Mouse (Mus musculus): ENCODE results near the gene BC005537. TPM values are rescaled to one million over a fixed set of nuclear protein-coding genes. Genes with fewer than 3 reads are reported as not detected.

Gene BC005537
- polyA plus RNA-seq, 2 experiments from 2014 or later, result 24.0 to 51.6 TPM

DNA sequence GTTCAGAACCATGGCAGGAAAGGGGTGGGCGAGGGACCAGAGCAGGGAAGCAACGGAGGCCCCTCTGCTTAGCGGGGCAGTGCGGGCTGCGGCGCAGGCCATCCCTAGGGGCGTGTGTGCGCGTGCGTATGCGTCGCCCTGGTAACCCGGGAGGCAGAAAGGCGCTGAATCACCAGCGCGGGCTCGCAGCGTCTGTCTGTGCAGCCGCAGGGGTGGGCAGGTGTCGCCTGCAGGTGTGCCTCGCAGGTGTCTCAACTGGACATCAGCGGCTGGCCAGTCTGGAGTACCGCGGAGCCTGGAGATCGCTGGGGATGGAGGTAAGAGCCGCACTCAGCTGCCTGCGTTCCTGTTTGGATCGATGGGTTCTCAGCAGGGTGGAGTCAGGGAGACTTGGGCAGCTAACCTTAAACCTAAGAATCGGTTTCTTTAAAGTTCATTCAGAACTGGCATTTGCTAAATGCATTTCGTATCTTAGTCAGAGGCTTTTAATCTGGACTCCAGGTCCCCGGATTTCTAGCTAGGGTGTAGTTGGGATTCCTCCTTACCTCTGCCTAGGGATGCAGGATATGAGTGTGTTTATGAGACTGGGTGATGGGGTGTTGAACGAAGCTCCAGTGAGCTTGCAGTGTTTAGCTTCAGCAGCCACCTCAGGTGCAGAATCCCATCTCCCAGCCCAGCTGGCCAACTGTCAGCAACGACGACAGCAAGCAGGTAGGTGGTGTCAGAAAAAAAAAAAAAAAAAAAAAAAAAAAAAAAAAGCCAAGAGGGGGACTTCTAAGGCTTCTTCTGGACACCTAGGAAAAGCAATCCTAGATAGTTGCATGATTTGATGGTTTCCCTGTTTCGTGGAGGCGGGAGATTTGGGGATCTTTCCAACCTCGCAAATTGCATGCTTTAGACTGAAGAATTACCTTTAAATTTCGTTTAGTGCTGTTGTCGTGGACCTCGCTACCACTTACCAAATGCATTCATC, 43.8 kb downstream of the BC005537 start, which contains the start of gene D130043K22Rik:
Gene D130043K22Rik, plus strand, starts transcription at position 153 of the 973 bp plus-strand sequence.
- ATAC-seq, result no peak

DNA sequence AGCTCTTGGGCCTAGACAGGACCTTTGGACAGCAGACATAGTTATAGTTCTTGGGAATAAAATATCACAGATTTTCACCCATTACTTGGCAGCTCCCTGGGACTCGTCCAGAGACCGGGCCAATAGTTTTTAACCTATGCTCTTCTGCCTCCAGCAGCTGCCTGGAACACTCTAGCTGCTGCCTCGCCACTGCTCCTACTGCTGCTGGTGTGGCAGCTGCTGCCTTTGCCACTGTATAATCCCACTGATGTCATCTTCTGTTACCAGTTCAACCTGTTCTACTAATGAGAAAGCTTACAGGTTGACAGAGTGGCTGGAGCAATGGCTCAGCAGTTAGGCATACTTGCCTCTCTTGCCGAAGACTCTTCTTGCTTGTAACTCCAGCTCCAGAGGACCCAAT, 47.9 kb downstream of the BC005537 start:
- ATAC-seq, result no peak

GRCm38 (mm10) chr13:24851989-24852388, 50.5 kb downstream of the BC005537 start:
- ATAC-seq, result no peak

DNA sequence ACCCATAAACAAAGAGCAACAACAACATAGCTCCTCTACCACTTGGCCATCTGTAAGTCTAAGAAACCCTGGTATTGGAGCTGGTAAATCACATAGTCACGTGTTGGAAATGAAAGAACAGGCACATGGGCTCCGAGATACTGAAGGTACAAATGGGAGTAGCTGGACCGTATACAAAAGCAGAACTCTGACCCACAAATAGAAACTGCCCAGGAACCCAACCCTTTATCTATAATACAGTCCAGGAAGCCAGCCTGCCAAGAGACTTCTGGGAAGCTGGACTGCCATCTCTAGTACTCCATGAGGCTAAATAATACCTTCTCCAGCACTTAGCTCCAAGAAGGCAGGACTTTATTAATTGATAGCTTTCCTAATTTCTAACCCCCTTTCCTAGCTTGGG, 51.1 kb downstream of the BC005537 start:
- no peak for ATAC-seq

DNA sequence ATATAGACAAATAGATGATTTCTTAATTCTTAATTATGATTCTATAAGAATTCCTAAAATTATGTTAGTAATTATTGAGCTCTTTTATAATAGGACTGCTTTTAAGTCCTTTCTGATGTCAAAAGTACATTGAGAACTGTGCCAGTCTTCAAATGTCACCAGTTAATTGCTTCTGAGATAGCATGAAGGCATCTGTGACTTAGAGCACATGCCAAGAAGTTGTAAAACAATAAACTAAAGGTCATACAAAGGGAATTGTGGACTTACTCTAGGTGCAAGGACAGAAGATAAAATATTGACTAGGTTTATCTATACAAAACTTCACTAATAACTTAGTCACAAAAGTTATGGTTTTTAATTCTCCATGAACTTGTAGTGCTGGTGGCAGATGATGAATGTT, 57.7 kb downstream of the BC005537 start:
- no peak for ATAC-seq

DNA sequence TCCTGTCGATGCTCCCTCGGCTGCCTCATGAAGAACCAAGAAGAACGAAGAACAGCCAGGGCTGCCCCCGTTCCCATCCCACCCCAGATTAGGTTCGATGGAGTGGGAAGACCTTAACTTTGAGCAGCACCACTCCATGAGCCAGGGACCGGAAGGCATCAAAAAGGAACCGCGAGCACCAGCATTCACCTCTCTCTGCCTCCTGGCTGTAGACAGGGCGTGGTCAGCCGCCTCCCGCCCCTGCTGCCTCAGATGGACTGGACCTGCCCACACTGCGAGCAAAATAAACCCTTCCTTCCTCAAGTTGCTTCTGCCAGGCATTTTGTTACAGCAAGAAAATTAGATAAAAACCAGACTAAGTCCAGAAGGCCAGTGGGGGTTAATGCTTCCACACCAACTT, 59.6 kb downstream of the BC005537 start:
- no peak for ATAC-seq

GRCm38 (mm10) chr13:24862021-24862420, 60.6 kb downstream of the BC005537 start:
- no peak for ATAC-seq

DNA sequence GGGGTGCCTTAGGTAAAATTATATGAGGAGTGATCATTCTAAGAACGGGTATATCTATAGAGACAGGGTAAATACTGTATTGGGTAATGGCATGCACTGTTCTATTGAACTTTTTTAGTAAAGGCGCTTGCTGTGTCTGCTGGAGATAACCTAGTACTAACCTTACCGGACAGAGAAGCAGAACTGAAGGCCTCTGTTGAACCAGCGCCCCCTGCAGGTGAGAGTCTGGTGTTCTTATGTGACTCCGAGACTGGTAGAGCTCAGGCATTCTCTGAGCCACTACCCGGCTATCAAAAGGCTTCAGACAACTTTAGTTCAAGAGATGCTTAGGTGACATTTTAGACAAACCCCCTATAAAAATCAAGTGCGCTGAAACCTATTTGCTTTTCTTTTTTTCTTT, 61.1 kb downstream of the BC005537 start:
- no peak for ATAC-seq

Other genes with a start within 250 kb of the BC005537 start
- 100 to 1,000 TPM; 228 to 281 TPM for gene Ripor2, start 219.5 kb upstream of the BC005537 start, polyA plus RNA-seq (2017; shearing (Covaris generic))
- gene Armh2, start 60.4 kb upstream of the BC005537 start, polyA plus RNA-seq (2017; shearing (Covaris generic)), result under 1 TPM in 1 of 2 experiments, not detected in 1; 0.38 TPM
- gene Gmnn, start 39.7 kb upstream of the BC005537 start, polyA plus RNA-seq (2017; shearing (Covaris generic)), result 10 to 100 TPM; 26.7 to 30.0 TPM
- gene Acot13, start 29.9 kb downstream of the BC005537 start, polyA plus RNA-seq (2017; shearing (Covaris generic)), result 10 to 100 TPM; 59.1 to 69.9 TPM
- gene Tdp2, start 30.0 kb downstream of the BC005537 start, polyA plus RNA-seq (2017; shearing (Covaris generic)), result 10 to 100 TPM; 17.6 to 19.8 TPM
- gene D130043K22Rik, start 43.5 kb downstream of the BC005537 start, polyA plus RNA-seq (2017; shearing (Covaris generic)), result 1 to 10 TPM in 1 of 2 experiments, under 1 TPM in 1; 0.19 to 1.7 TPM
- gene Aldh5a1, start 136.0 kb downstream of the BC005537 start, polyA plus RNA-seq (2017; shearing (Covaris generic)), result under 1 TPM; 0.31 to 0.34 TPM
- gene Gpld1, start 141.5 kb downstream of the BC005537 start, polyA plus RNA-seq (2017; shearing (Covaris generic)), result 1 to 10 TPM; 1.9 to 4.5 TPM
- 1 to 10 TPM; 4.9 to 5.1 TPM for gene Mrs2, start 218.7 kb downstream of the BC005537 start, polyA plus RNA-seq (2017; shearing (Covaris generic))

All from CD4-positive, CD25-positive, alpha-beta regulatory T cell, adult 4 months (primary cell).